Mouse (Mus musculus) heart, adult 2 months (tissue): ENCODE data around the gene Ssc4d. TPM values are rescaled to one million over a fixed set of nuclear protein-coding genes. Genes with fewer than 3 reads are reported as not detected.

Experiments
- DNase-seq, 2 experiments: peaks; one replicate each; pipeline ENCODE4 v3.0.0; 2021
- H3K27ac ChIP-seq: fragments of 200-600 bp; 2 replicates; pipeline ENCODE4 v1.8.1; 2022
- H3K27me3 ChIP-seq: fragments of 200-500 bp; 2 replicates; pipeline ENCODE4 v1.6.1; 2012; ENCODE audit warnings: mild to moderate bottlenecking, low read length, inconsistent platforms, mixed read lengths; ENCODE audit not compliant: control insufficient read depth, insufficient read depth
- H3K36me3 ChIP-seq: fragments of 200-500 bp; 2 replicates; pipeline ENCODE4 v1.6.1; 2012; ENCODE audit warnings: low read length, inconsistent platforms; ENCODE audit not compliant: control insufficient read depth, insufficient read depth
- H3K4me1 ChIP-seq: fragments of 200-500 bp; 2 replicates; pipeline ENCODE4 v1.6.1; 2011; ENCODE audit warnings: low read length; ENCODE audit not compliant: control insufficient read depth, insufficient read depth
- H3K4me3 ChIP-seq: fragments of 200-600 bp; 2 replicates; pipeline ENCODE4 v1.8.1; 2022
- H3K79me2 ChIP-seq: fragments of 200-500 bp; replicated peaks from 2 replicates; pipeline ENCODE4 v1.6.1; 2012; ENCODE audit warnings: mild to moderate bottlenecking, inconsistent platforms, low read length, moderate library complexity, mixed read lengths; ENCODE audit not compliant: control insufficient read depth, insufficient read depth
- H3K9ac ChIP-seq: fragments of 200-500 bp; 2 replicates; pipeline ENCODE4 v1.6.1; 2012; ENCODE audit warnings: low read depth, mild to moderate bottlenecking, control low read depth, inconsistent platforms, low read length, mixed read lengths
- CTCF ChIP-seq: fragments of 200-600 bp; IDR thresholded peaks from 2 replicates; pipeline ENCODE4 v1.8.1; 2022; ENCODE audit warnings: antibody characterized with exemption, mild to moderate bottlenecking, moderate library complexity
- EP300 ChIP-seq: fragments of 200-500 bp; IDR thresholded peaks from 2 replicates; pipeline ENCODE4 v1.6.1; 2011; ENCODE audit warnings: low read depth, low read length, control low read depth; ENCODE audit not compliant: insufficient read depth
- POLR2A ChIP-seq: fragments of 200-500 bp; IDR thresholded peaks from 2 replicates; pipeline ENCODE4 v1.6.1; 2011; ENCODE audit warnings: mild to moderate bottlenecking, low read depth, low read length, control low read depth; ENCODE audit not compliant: insufficient read depth
- WGBS: fragments of 180-500 bp; shearing (Covaris S2); methylation state at CpG from one replicate; pipeline ENCODE4 v1.1.7; 2018; 5-methylcytosine and 5-hydroxymethylcytosine counted together
- intact Hi-C: fragments of 180-260 bp; cut with DNase I; formaldehyde crosslinking; loops from one replicate; pipeline ENCODE4 v1.15.1; 2025
- polyA plus RNA-seq: library from polyadenylated mRNA; depleted of rRNA; stranded (reverse); fragments of >200 nt; gene quantifications from 2 replicates; pipeline ENCODE4 v1.2.3, GENCODE M21; 2012
- total RNA-seq, 2 experiments: library from RNA; stranded (reverse); gene quantifications; 2 replicates each; pipeline ENCODE4 v1.2.3; 2021

The Ssc4d gene
- total and polyA plus RNA-seq, 3 experiments: 0.09 to 1.0 (median 0.21) TPM

- H3K79me2 ChIP-seq: peaks cover 20% of the 10 kb centered on the region
- H3K36me3 ChIP-seq: peaks cover 12% of the 10 kb centered on the region
- DNase-seq: no peak
- H3K4me1 ChIP-seq: peaks cover 3% of the 10 kb centered on the region
- H3K27me3 ChIP-seq: no peaks in the 10 kb centered on the region
- H3K27ac ChIP-seq: no peak overlapping the region
- H3K4me3 ChIP-seq: no peak overlapping the region
- H3K9ac ChIP-seq: no peak overlapping the region
- intact Hi-C loops: no loop called here
- WGBS: 89% methylated on average over 7 of the region's 7 CpGs
- TF ChIP-seq EP300 (no peak), POLR2A (no peak), CTCF (no peak)
These were observed 50.4 kb downstream of the Ssc4d start for GRCm38 (mm10) chr5:135923901-135924300.

GRCm38 (mm10) chr5:135919902-135920301 lies 54.4 kb downstream of the Ssc4d start:
- peaks cover 10% of the 10 kb centered on the region for H3K79me2 ChIP-seq
- TF ChIP-seq EP300: no peak
- TF ChIP-seq CTCF: no peak
- TF ChIP-seq POLR2A: no peak
- H3K27ac ChIP-seq: no peak overlapping the region
- H3K36me3 ChIP-seq: peaks cover 10% of the 10 kb centered on the region
- no peak overlapping the region for H3K4me3 ChIP-seq
- DNase-seq: no peak
- 69% methylated on average over 3 of the region's 3 CpGs for WGBS
- H3K4me1 ChIP-seq: peaks cover 9% of the 10 kb centered on the region
- H3K27me3 ChIP-seq: no peaks in the 10 kb centered on the region
- intact Hi-C loops: no loop called here
- H3K9ac ChIP-seq: no peak overlapping the region

- Histone ChIP-seq H3K4me3 (no peak overlapping the region), H3K27ac (no peak overlapping the region), H3K79me2 (peaks cover 5% of the 10 kb centered on the region), H3K9ac (no peak overlapping the region), H3K36me3 (peaks cover 13% of the 10 kb centered on the region), H3K4me1 (peaks cover 13% of the 10 kb centered on the region), H3K27me3 (no peaks in the 10 kb centered on the region)
- intact Hi-C loops: no loop called here
- 92% methylated on average over 5 of the region's 5 CpGs for WGBS
- no peak for DNase-seq
- no peak for TF ChIP-seq POLR2A
- TF ChIP-seq EP300: no peak
- TF ChIP-seq CTCF: no peak
These were observed 55.7 kb downstream of the Ssc4d start for GRCm38 (mm10) chr5:135918593-135918992.

GRCm38 (mm10) chr5:135918059-135918437 lies 56.3 kb downstream of the Ssc4d start:
- H3K4me1 ChIP-seq: peaks cover 16% of the 10 kb centered on the region
- 92% methylated on average over 5 of the region's 5 CpGs for WGBS
- H3K27me3 ChIP-seq: no peaks in the 10 kb centered on the region
- H3K4me3 ChIP-seq: no peak overlapping the region
- H3K36me3 ChIP-seq: peaks cover 15% of the 10 kb centered on the region
- no peak for TF ChIP-seq EP300
- TF ChIP-seq POLR2A: no peak
- no peak for TF ChIP-seq CTCF
- no peak overlapping the region; the same call in 1 of the 2 replicates for H3K27ac ChIP-seq
- H3K79me2 ChIP-seq: peaks cover 5% of the 10 kb centered on the region
- no peak for DNase-seq
- intact Hi-C loops: no loop called here
- no peak overlapping the region for H3K9ac ChIP-seq

GRCm38 (mm10) chr5:135917327-135918058 lies 56.8 kb downstream of the Ssc4d start:
- H3K36me3 ChIP-seq: peaks cover 14% of the 10 kb centered on the region
- no peak overlapping the region for H3K9ac ChIP-seq
- H3K4me1 ChIP-seq: peaks cover 19% of the 10 kb centered on the region
- no peak overlapping the region for H3K4me3 ChIP-seq
- 94% methylated on average over 8 of the region's 8 CpGs for WGBS
- no peaks in the 10 kb centered on the region for H3K27me3 ChIP-seq
- no peak for TF ChIP-seq EP300
- TF ChIP-seq CTCF: peak; percentile 57
- no peak for TF ChIP-seq POLR2A
- peak overlapping the region; percentile 96 for H3K27ac ChIP-seq
- H3K79me2 ChIP-seq: peaks cover 5% of the 10 kb centered on the region
- intact Hi-C loops: loop anchor here (2.0 kb wide), 1 partner anchor 15 kb away; no protein-coding TSS in a partner anchor
- peak in 1 of 2 experiments; percentile 15 for DNase-seq

GRCm38 (mm10) chr5:135916601-135917000 lies 57.7 kb downstream of the Ssc4d start:
- H3K4me1 ChIP-seq: peaks cover 22% of the 10 kb centered on the region
- H3K79me2 ChIP-seq: peaks cover 3% of the 10 kb centered on the region; the same call in 1 of the 2 replicates
- WGBS: 73% methylated on average over 3 of the region's 3 CpGs
- intact Hi-C loops: loop anchor here (2.0 kb wide), 1 partner anchor 16 kb away; no protein-coding TSS in a partner anchor
- peak overlapping the region; percentile 96 for H3K27ac ChIP-seq
- H3K9ac ChIP-seq: no peak overlapping the region
- DNase-seq: no peak
- H3K4me3 ChIP-seq: no peak overlapping the region
- no peaks in the 10 kb centered on the region for H3K27me3 ChIP-seq
- TF ChIP-seq CTCF: no peak
- TF ChIP-seq POLR2A: no peak
- 0 out of 2 replicates have a peak, but pooled peaks have one; percentile 47 for TF ChIP-seq EP300
- peaks cover 8% of the 10 kb centered on the region for H3K36me3 ChIP-seq
